Mouse (Mus musculus) cerebellum, postnatal 4 days (tissue): ENCODE data around the gene Nup37.

Source experiments
- DNase-seq, 2 experiments: peaks; one replicate each; pipeline ENCODE4 v3.0.0; 2022; ENCODE audit warnings: low spot score in 2 of 2, mixed read lengths in 1 of 2

The Nup37 gene

GRCm38 (mm10) chr10:88146707-88147477 is at the start of gene Nup37, which contains the start of gene Parpbp:
Gene Nup37 (plus strand): TSS chr10:88146992.
Gene Parpbp (minus strand): TSS chr10:88146941.
- DNase-seq: peak; percentile 89 to 92

GRCm38 (mm10) chr10:88106169-88106568 is 40.6 kb upstream of the Nup37 start:
- no peak for DNase-seq

- DNase-seq: peak in 1 of 2 experiments; percentile 19
Measured at GRCm38 (mm10) chr10:88113290-88113689, 33.5 kb upstream of the Nup37 start.

- no peak for DNase-seq
Measured at GRCm38 (mm10) chr10:88119721-88120120, 27.1 kb upstream of the Nup37 start.

GRCm38 (mm10) chr10:88135630-88136029 is 11.2 kb upstream of the Nup37 start:
- DNase-seq: no peak

GRCm38 (mm10) chr10:88146187-88146586 is 605 bp upstream of the Nup37 start:
- DNase-seq: no peak

- no peak for DNase-seq
Measured at GRCm38 (mm10) chr10:88150381-88150780, 3.6 kb downstream of the Nup37 start.

GRCm38 (mm10) chr10:88151658-88152057 is 4.9 kb downstream of the Nup37 start:
- DNase-seq: no peak

- DNase-seq: no peak
Measured at GRCm38 (mm10) chr10:88162096-88162495, 15.3 kb downstream of the Nup37 start.

GRCm38 (mm10) chr10:88162676-88163075 is 15.9 kb downstream of the Nup37 start:
- DNase-seq: no peak

- no peak for DNase-seq
Measured at GRCm38 (mm10) chr10:88166158-88166557, 19.4 kb downstream of the Nup37 start.

- DNase-seq: no peak
Measured at GRCm38 (mm10) chr10:88167438-88168077, 20.8 kb downstream of the Nup37 start.

- no peak for DNase-seq
Measured at GRCm38 (mm10) chr10:88200541-88200940, 53.7 kb downstream of the Nup37 start.

- peak; percentile 87 to 90 for DNase-seq
Measured at GRCm38 (mm10) chr10:88200951-88201638, 54.3 kb downstream of the Nup37 start, which contains the start of gene Washc3. Gene Washc3 (plus strand): TSS chr10:88201093.

GRCm38 (mm10) chr10:88201650-88202049 is 54.9 kb downstream of the Nup37 start:
- no peak for DNase-seq

- DNase-seq: no peak
Measured at GRCm38 (mm10) chr10:88202581-88202980, 55.8 kb downstream of the Nup37 start.

GRCm38 (mm10) chr10:88203236-88203635 is 56.4 kb downstream of the Nup37 start:
- DNase-seq: no peak

GRCm38 (mm10) chr10:88212644-88213043 is 65.9 kb downstream of the Nup37 start:
- DNase-seq: no peak

- DNase-seq: no peak
Measured at GRCm38 (mm10) chr10:88214800-88215514, 68.2 kb downstream of the Nup37 start.

- DNase-seq: no peak
Measured at GRCm38 (mm10) chr10:88218161-88218560, 71.4 kb downstream of the Nup37 start.

- DNase-seq: no peak
Measured at GRCm38 (mm10) chr10:88221718-88222117, 74.9 kb downstream of the Nup37 start.

GRCm38 (mm10) chr10:88225421-88225820 is 78.6 kb downstream of the Nup37 start:
- no peak for DNase-seq
